28 mouse cellular contexts compared by ENCODE assay signal in the genomic region with DNA sequence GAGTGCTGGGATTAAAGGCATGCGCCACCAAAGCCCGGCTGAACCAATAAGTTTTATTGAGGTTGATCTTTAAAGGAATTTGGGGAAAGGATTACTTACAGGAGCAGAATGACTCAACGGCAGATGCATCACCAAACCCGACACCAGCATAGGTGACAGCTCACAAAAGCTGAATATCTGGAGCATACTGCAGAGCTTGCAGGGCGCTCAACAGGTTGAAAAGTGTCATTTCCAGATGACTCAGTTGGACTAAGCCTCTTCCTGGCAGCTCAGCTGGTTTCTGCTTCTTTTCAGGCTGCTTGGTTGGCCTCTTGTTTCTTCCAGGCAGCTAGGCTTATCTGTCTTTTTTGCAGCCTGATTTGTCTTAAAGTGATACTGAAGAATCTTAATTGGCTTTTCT. TPM values are rescaled to one million over a fixed set of nuclear protein-coding genes. Genes with fewer than 3 reads are reported as not detected.
"Had no signal": no experiment of that assay in that cellular context is flagged by ENCODE, and none has a peak within 500 bp of the region (broad histone marks: within the 10 kb centered on the region; RNA-seq: fewer than 3 reads in every experiment).

No protein-coding gene starts in this region.

- DNase-seq: kidney, adult 8-10 months; kidney, postnatal 10 days; kidney, postnatal 36 days; layer of hippocampus, postnatal 36 days; left cerebral cortex, postnatal 4 days; liver, postnatal 0 days; lung, embryonic 14.5 days; retina, postnatal 1 day; right cerebral cortex, postnatal 4 days; thymus, postnatal 36 days had no signal

RNA-seq across cellular contexts. Expression of gene Eps8l3, which starts 41.7 kb away (rescaled TPM):
- total RNA-seq: layer of hippocampus, adult 8-10 months; layer of hippocampus, postnatal 10 days; layer of hippocampus, postnatal 36 days; left cerebral cortex, adult 2 months; left cerebral cortex, postnatal 10 days; left cerebral cortex, postnatal 4 days; megakaryocyte, adult 5-6 weeks; monocyte, adult 5-6 weeks; neutrophil, adult 5-6 weeks had no signal
- polyA plus RNA-seq: kidney, embryonic 15.5 days; limb, embryonic 12.5 days; limb, embryonic 15.5 days; liver, embryonic 11.5 days; liver, postnatal 0 days; lung, embryonic 14.5 days; lung, postnatal 0 days; macrophage; midbrain, embryonic 12.5 days; midbrain, embryonic 16.5 days; myocyte; neural tube, embryonic 13.5 days; urinary bladder, adult 2 months had no signal
